Mouse (Mus musculus) limb, embryonic 12.5 days (tissue): ENCODE data around the gene Accs. TPM values are rescaled to one million over a fixed set of nuclear protein-coding genes. Genes with fewer than 3 reads are reported as not detected.
A peak's percentile ranks its signal among the peaks of the same experiment; 100 is the strongest.

Experiments
- ATAC-seq: fragments of 200-750 bp; cut with Nextera tagmentation; 2 replicates; pipeline ENCODE4 v1.8.0; 2017; ENCODE audit warnings: low read depth, moderate TSS enrichment; ENCODE audit not compliant: insufficient number of reproducible peaks, insufficient read depth, low FRiP score, low TSS enrichment
- H3K27ac ChIP-seq: fragments of 300-500 bp; sonication (generic); 2 replicates; pipeline ENCODE4 v1.5.1; 2016; ENCODE audit warnings: mild to moderate bottlenecking, moderate library complexity
- H3K27me3 ChIP-seq: fragments of 300-500 bp; sonication (generic); 2 replicates; pipeline ENCODE4 v1.6.1; 2016; ENCODE audit warnings: mild to moderate bottlenecking, moderate library complexity
- H3K36me3 ChIP-seq: fragments of 300-500 bp; sonication (generic); 2 replicates; pipeline ENCODE4 v1.6.1; 2016; ENCODE audit warnings: mild to moderate bottlenecking, moderate library complexity
- H3K4me1 ChIP-seq: fragments of 300-500 bp; sonication (generic); replicated peaks from 2 replicates; pipeline ENCODE4 v1.6.1; 2016
- H3K4me2 ChIP-seq: fragments of 300-500 bp; sonication (generic); 2 replicates; pipeline ENCODE4 v1.6.1; 2016; ENCODE audit warnings: mild to moderate bottlenecking, moderate library complexity
- H3K4me3 ChIP-seq: fragments of 300-500 bp; sonication (generic); replicated peaks from 2 replicates; pipeline ENCODE4 v1.5.1; 2016; ENCODE audit warnings: mild to moderate bottlenecking
- H3K9ac ChIP-seq: fragments of 300-500 bp; sonication (generic); replicated peaks from 2 replicates; pipeline ENCODE4 v1.6.1; 2016; ENCODE audit warnings: mild to moderate bottlenecking, moderate library complexity
- H3K9me3 ChIP-seq: fragments of 300-500 bp; sonication (generic); 2 replicates; pipeline ENCODE4 v1.6.1; 2016; ENCODE audit warnings: mild to moderate bottlenecking, moderate library complexity
- WGBS: fragments of 180-500 bp; shearing (Covaris S2); methylation state at CpG from one replicate; pipeline ENCODE4 v1.1.7; 2016; 5-methylcytosine and 5-hydroxymethylcytosine counted together
- polyA plus RNA-seq: library from polyadenylated mRNA; unstranded; fragments of >200 nt; fragmentation: Nextera tagmentation; extraction: Ambion mirVana; gene quantifications from 2 replicates; pipeline ENCODE4 v1.2.1, GENCODE M21; 2016

Accs gene
- polyA plus RNA-seq, 1 experiment from 2014 or later, result 8.8 TPM

- 50% methylated on average over 13 of the region's 13 CpGs for whole genome bisulfite sequencing
These were observed 57.9 kb downstream of the Accs start for GRCm38 (mm10) chr2:93791516-93792499.

GRCm38 (mm10) chr2:93790798-93791345 lies 58.9 kb downstream of the Accs start:
- H3K36me3 ChIP-seq, result peaks cover 54% of the 10 kb centered on the region

More at GRCm38 (mm10) chr2:93791516-93792499, 57.9 kb downstream of the Accs start:
- ATAC-seq, result peak; percentile 69
- Histone ChIP-seq H3K9ac (no peak overlapping the region), H3K36me3 (peaks cover 61% of the 10 kb centered on the region), H3K9me3 (no peaks in the 10 kb centered on the region), H3K4me3 (no peak overlapping the region), H3K4me1 (peaks cover 6% of the 10 kb centered on the region; the same call in 1 of the 2 replicates), H3K27ac (no peak overlapping the region), H3K27me3 (no peaks in the 10 kb centered on the region), H3K4me2 (no peak overlapping the region)

GRCm38 (mm10) chr2:93788557-93788956 lies 61.2 kb downstream of the Accs start:
- H3K27ac ChIP-seq, result no peak overlapping the region
- H3K36me3 ChIP-seq, result peaks cover 34% of the 10 kb centered on the region
- H3K9me3 ChIP-seq, result no peaks in the 10 kb centered on the region
- 74% methylated on average over 5 of the region's 5 CpGs for WGBS
- H3K27me3 ChIP-seq, result peaks cover 16% of the 10 kb centered on the region
- H3K4me1 ChIP-seq, result peaks cover 27% of the 10 kb centered on the region
- ATAC-seq, result no peak
- H3K9ac ChIP-seq, result no peak overlapping the region
- no peak overlapping the region for H3K4me3 ChIP-seq
- H3K4me2 ChIP-seq, result no peak overlapping the region

More at GRCm38 (mm10) chr2:93790798-93791345, 58.9 kb downstream of the Accs start:
- no peak overlapping the region for H3K4me2 ChIP-seq
- ATAC-seq, result no peak
- peaks cover 9% of the 10 kb centered on the region for H3K4me1 ChIP-seq
- H3K27ac ChIP-seq, result no peak overlapping the region
- 81% methylated on average over 4 of the region's 4 CpGs for WGBS
- H3K9ac ChIP-seq, result no peak overlapping the region
- no peak overlapping the region for H3K4me3 ChIP-seq
- no peaks in the 10 kb centered on the region for H3K9me3 ChIP-seq
- H3K27me3 ChIP-seq, result no peaks in the 10 kb centered on the region

GRCm38 (mm10) chr2:93786175-93786574 lies 63.6 kb downstream of the Accs start:
- Histone ChIP-seq H3K27me3 (peaks cover 32% of the 10 kb centered on the region), H3K9me3 (no peaks in the 10 kb centered on the region), H3K36me3 (peaks cover 37% of the 10 kb centered on the region), H3K4me3 (no peak overlapping the region), H3K9ac (no peak overlapping the region), H3K27ac (no peak overlapping the region), H3K4me2 (no peak overlapping the region), H3K4me1 (peaks cover 35% of the 10 kb centered on the region)
- ATAC-seq, result no peak
- WGBS, result 39% methylated on average over 4 of the region's 4 CpGs

GRCm38 (mm10) chr2:93785432-93785798 lies 64.3 kb downstream of the Accs start:
- Histone ChIP-seq H3K27me3 (peaks cover 38% of the 10 kb centered on the region), H3K4me1 (peaks cover 43% of the 10 kb centered on the region), H3K4me3 (no peak overlapping the region), H3K36me3 (peaks cover 32% of the 10 kb centered on the region), H3K4me2 (no peak overlapping the region), H3K27ac (no peak overlapping the region), H3K9ac (no peak overlapping the region), H3K9me3 (no peaks in the 10 kb centered on the region)
- no peak for ATAC-seq
- 20% methylated on average over 2 of the region's 2 CpGs for WGBS

GRCm38 (mm10) chr2:93784721-93785431 lies 64.9 kb downstream of the Accs start:
- no peak overlapping the region for H3K27ac ChIP-seq
- H3K4me3 ChIP-seq, result no peak overlapping the region
- peaks cover 48% of the 10 kb centered on the region for H3K4me1 ChIP-seq
- WGBS, result 18% methylated on average over 12 of the region's 12 CpGs
- H3K4me2 ChIP-seq, result no peak overlapping the region
- peaks cover 38% of the 10 kb centered on the region for H3K27me3 ChIP-seq
- H3K9me3 ChIP-seq, result no peaks in the 10 kb centered on the region
- H3K36me3 ChIP-seq, result peaks cover 27% of the 10 kb centered on the region
- no peak for ATAC-seq
- H3K9ac ChIP-seq, result no peak overlapping the region; the same call in 1 of the 2 replicates

- 67% methylated on average over 9 of the region's 9 CpGs for WGBS
- Histone ChIP-seq H3K4me1 (peaks cover 57% of the 10 kb centered on the region), H3K9me3 (no peaks in the 10 kb centered on the region), H3K4me3 (no peak overlapping the region), H3K9ac (no peak overlapping the region), H3K36me3 (peaks cover 19% of the 10 kb centered on the region; the same call in 1 of the 2 replicates), H3K27ac (no peak overlapping the region), H3K4me2 (no peak overlapping the region), H3K27me3 (peaks cover 42% of the 10 kb centered on the region)
- no peak for ATAC-seq
These were observed 65.7 kb downstream of the Accs start for GRCm38 (mm10) chr2:93783926-93784539.

Other genes starting within 250 kb of the Accs start
- 3.4 and 5.1 TPM in 2 replicates for gene Alx4, start 207.6 kb downstream of the Accs start, polyA plus RNA-seq
- gene Ext2, start 27.4 kb downstream of the Accs start, polyA plus RNA-seq, result 78.9 and 87.7 TPM in 2 replicates
- gene Accsl, start 19.2 kb upstream of the Accs start, polyA plus RNA-seq, result not detected in 2 replicates
- gene Gm13889, start 107.3 kb upstream of the Accs start, polyA plus RNA-seq, result 1.2 and 1.9 TPM in 2 replicates
- not detected in 2 replicates for gene Gm27027, start 146.4 kb upstream of the Accs start, polyA plus RNA-seq
- gene Alkbh3, start 160.9 kb upstream of the Accs start, polyA plus RNA-seq, result 62.4 and 67.8 TPM in 2 replicates